Mouse (Mus musculus) embryo, embryonic 9.5 days (tissue): ENCODE data around the gene Krt71.

Experiments used
- DNase-seq: peaks from one replicate; pipeline ENCODE4 v3.0.0-alpha.2; 2017; ENCODE audit errors: extremely low spot score

Krt71 gene

DNA sequence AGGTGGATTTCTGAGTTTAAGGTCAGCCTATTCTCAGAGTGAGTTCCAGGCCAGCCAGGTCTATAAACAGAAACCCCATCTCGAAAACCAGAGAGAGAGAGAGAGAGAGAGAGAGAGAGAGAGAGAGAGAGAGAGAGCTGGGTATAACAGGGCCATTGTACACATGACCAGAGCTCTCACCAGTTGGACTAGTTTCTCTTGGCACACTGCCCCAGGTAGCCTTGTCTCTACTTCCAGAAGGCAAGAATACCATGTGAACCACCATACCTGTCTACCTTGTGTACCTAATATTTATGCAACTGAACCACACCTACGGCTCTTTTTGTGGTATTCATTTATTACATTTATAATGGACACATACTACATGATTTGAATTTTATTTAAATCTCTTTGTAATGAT lies 54.7 kb downstream of the Krt71 start:
- DNase-seq, result no peak
